In genomic region chr17:32494601-32495000, GRCm38 (mm10) we compare ENCODE assay signal across 8 mouse cellular contexts. TPM values are rescaled to one million over a fixed set of nuclear protein-coding genes. Genes with fewer than 3 reads are reported as not detected.
A peak's percentile ranks its signal among the peaks of the same experiment; 100 is the strongest.
DNase-seq lines count a peak whose midpoint lies in the region; ATAC-seq and TF ChIP-seq lines count a peak whose summit lies in the region.

No protein-coding gene starts in this region.

- H3K36me3 ChIP-seq in E14TG2a.4 (ENCODE audit: insufficient read depth, low read length): no peaks in the 10 kb centered on the region
- H3K36me3 ChIP-seq in embryonic facial prominence, embryonic 11.5 days (replicated peaks; ENCODE audit: control insufficient read depth, insufficient read depth, low read depth, low read length): no peaks in the 10 kb centered on the region

- peak; percentile 82 for TF ChIP-seq CTCF in E14TG2a.4 (conservative IDR thresholded peaks at IDR 0.05; ENCODE audit: low read length)
- 0 out of 2 replicates have a peak, but pooled peaks have one; percentile 32 for TF ChIP-seq CTCF in lung, adult 2 months (IDR thresholded peaks at IDR 0.05; ENCODE audit: insufficient read depth, low read length)

- 62% methylated on average over 1 of the region's 1 CpGs for WGBS in embryonic facial prominence, embryonic 11.5 days
- WGBS in large intestine, adult 2 months: 32% methylated on average over 1 of the region's 1 CpGs
- 26% methylated on average over 1 of the region's 1 CpGs for WGBS in lung, adult 2 months

- intact Hi-C loops in heart, postnatal 25 days (cut with DNase I): loop anchor here (1.0 to 5.0 kb wide), 3 partner anchors 107 to 352 kb away; partner anchors contain the start of gene Wiz

- DNase-seq in adrenal gland, postnatal 25 days: peak; percentile 53
- peak; percentile 85 for DNase-seq in embryonic facial prominence, embryonic 11.5 days (ENCODE audit: low spot score)
- peak; percentile 23 for DNase-seq in heart, postnatal 25 days (ENCODE audit: low spot score)
- DNase-seq in large intestine, adult 2 months (ENCODE audit: low read depth, low spot score): peak; percentile 60
- peak; percentile 51 for DNase-seq in lung, adult 2 months
- DNase-seq in ovary, adult 18-20 months (ENCODE audit: low spot score): peak; percentile 10
- DNase-seq in thymus, postnatal 0 days (ENCODE audit: low spot score): peak; percentile 81

- ATAC-seq in embryonic facial prominence, embryonic 11.5 days (replicated peaks; ENCODE audit: insufficient number of reproducible peaks, low FRiP score, low TSS enrichment, low read depth): peak; percentile 77

- H3K4me3 ChIP-seq in E14TG2a.4 (replicated peaks; ENCODE audit: low read length): no peak overlapping the region
- no peak overlapping the region for H3K4me3 ChIP-seq in embryonic facial prominence, embryonic 11.5 days (ENCODE audit: low read depth, low read length)
- no peak overlapping the region for H3K4me3 ChIP-seq in lung, adult 2 months (replicated peaks; ENCODE audit: extremely low read depth, low read depth, low read length)

- no peak overlapping the region for H3K27ac ChIP-seq in embryonic facial prominence, embryonic 11.5 days (replicated peaks; ENCODE audit: low read depth, low read length)

- H3K4me1 ChIP-seq in E14TG2a.4 (replicated peaks; ENCODE audit: low read depth, low read length): peaks cover 19% of the 10 kb centered on the region
- H3K4me1 ChIP-seq in embryonic facial prominence, embryonic 11.5 days (ENCODE audit: control insufficient read depth, insufficient read depth, low read length): no peaks in the 10 kb centered on the region
- H3K4me1 ChIP-seq in lung, adult 2 months (ENCODE audit: control insufficient read depth, insufficient read depth, low read length): 0 out of 2 replicates have a peak, but pooled peaks cover 2% of the 10 kb centered on the region

- TF ChIP-seq POLR2A in lung, adult 2 months (IDR thresholded peaks at IDR 0.05; ENCODE audit: borderline replicate concordance, extremely low read depth, low read depth, low read length): no peak

- peaks cover 20% of the 10 kb centered on the region for H3K27me3 ChIP-seq in E14TG2a.4 (ENCODE audit: insufficient read depth, low read length)
- no peaks in the 10 kb centered on the region; the same call in 1 of the 2 replicates for H3K27me3 ChIP-seq in embryonic facial prominence, embryonic 11.5 days (ENCODE audit: control insufficient read depth, insufficient read depth, low read length)

- no peak overlapping the region for H3K4me2 ChIP-seq in embryonic facial prominence, embryonic 11.5 days (ENCODE audit: low read depth, low read length)

- peaks cover 9% of the 10 kb centered on the region for H3K9me3 ChIP-seq in E14TG2a.4 (ENCODE audit: low read length)
- no peaks in the 10 kb centered on the region for H3K9me3 ChIP-seq in embryonic facial prominence, embryonic 11.5 days (replicated peaks; ENCODE audit: control insufficient read depth, low read length)

- no peak overlapping the region for H3K9ac ChIP-seq in embryonic facial prominence, embryonic 11.5 days (replicated peaks; ENCODE audit: low read length)

RNA-seq across cellular contexts. Expression of gene Cyp4f17, which starts 11.2 kb away (rescaled TPM):
- total RNA-seq in adrenal gland, postnatal 25 days (2021): 8.3 and 9.4 TPM in 2 replicates
- 4.0 and 7.1 TPM in 2 replicates for polyA plus RNA-seq in embryonic facial prominence, embryonic 11.5 days (2014; fragmentation: Nextera tagmentation; extraction: Ambion mirVana)
- total RNA-seq in heart, postnatal 25 days (2021): 1 to 10 TPM; 5.4 to 7.4 TPM
- polyA plus RNA-seq in large intestine, adult 2 months (2012; rRNA removed): 2.7 TPM in 2 replicates
- 7.8 and 16.8 TPM in 2 replicates for polyA plus RNA-seq in lung, adult 2 months (2012; rRNA removed)
- 2.2 and 3.0 TPM in 2 replicates for polyA plus RNA-seq in thymus, postnatal 0 days (2015; fragmentation: Nextera tagmentation; extraction: Ambion mirVana)

RNA-seq across cellular contexts. Expression of gene Cyp4f16, which starts 41.8 kb away (rescaled TPM):
- total RNA-seq in adrenal gland, postnatal 25 days (2021): 10.0 and 16.1 TPM in 2 replicates
- polyA plus RNA-seq in embryonic facial prominence, embryonic 11.5 days (2014; fragmentation: Nextera tagmentation; extraction: Ambion mirVana): 16.5 and 16.7 TPM in 2 replicates
- total RNA-seq in heart, postnatal 25 days (2021): 1 to 10 TPM; 6.3 to 6.4 TPM
- 61.9 and 154 TPM in 2 replicates for polyA plus RNA-seq in large intestine, adult 2 months (2012; rRNA removed)
- 24.2 and 24.3 TPM in 2 replicates for polyA plus RNA-seq in lung, adult 2 months (2012; rRNA removed)
- polyA plus RNA-seq in thymus, postnatal 0 days (2015; fragmentation: Nextera tagmentation; extraction: Ambion mirVana): 5.6 and 6.3 TPM in 2 replicates

RNA-seq across cellular contexts. Expression of gene Cyp4f39, which starts 42.1 kb away (rescaled TPM):
- not detected in 2 replicates for total RNA-seq in adrenal gland, postnatal 25 days (2021)
- polyA plus RNA-seq in embryonic facial prominence, embryonic 11.5 days (2014; fragmentation: Nextera tagmentation; extraction: Ambion mirVana): 0.46 and 0.98 TPM in 2 replicates
- total RNA-seq in heart, postnatal 25 days (2021): under 1 TPM in 1 of 2 experiments, not detected in 1; 0.18 TPM
- polyA plus RNA-seq in large intestine, adult 2 months (2012; rRNA removed): 0.74 and 0.75 TPM in 2 replicates
- polyA plus RNA-seq in lung, adult 2 months (2012; rRNA removed): 4.0 and 18.7 TPM in 2 replicates
- 0.30 and 0.69 TPM in 2 replicates for polyA plus RNA-seq in thymus, postnatal 0 days (2015; fragmentation: Nextera tagmentation; extraction: Ambion mirVana)

Comparison
In these comparisons a context has a peak if more than half of its experiments do, and no peak if none do; other contexts are left out.
1. DNase-seq: peak in every context shown above with its lines; median percentile 85 in embryonic facial prominence, embryonic 11.5 days; 81 in thymus, postnatal 0 days; 60 in large intestine, adult 2 months; 53 in adrenal gland, postnatal 25 days; 51 in lung, adult 2 months; 23 in heart, postnatal 25 days; 10 in ovary, adult 18-20 months.